Mouse (Mus musculus): Measurements from ENCODE around the gene Xpo6.

DNA sequence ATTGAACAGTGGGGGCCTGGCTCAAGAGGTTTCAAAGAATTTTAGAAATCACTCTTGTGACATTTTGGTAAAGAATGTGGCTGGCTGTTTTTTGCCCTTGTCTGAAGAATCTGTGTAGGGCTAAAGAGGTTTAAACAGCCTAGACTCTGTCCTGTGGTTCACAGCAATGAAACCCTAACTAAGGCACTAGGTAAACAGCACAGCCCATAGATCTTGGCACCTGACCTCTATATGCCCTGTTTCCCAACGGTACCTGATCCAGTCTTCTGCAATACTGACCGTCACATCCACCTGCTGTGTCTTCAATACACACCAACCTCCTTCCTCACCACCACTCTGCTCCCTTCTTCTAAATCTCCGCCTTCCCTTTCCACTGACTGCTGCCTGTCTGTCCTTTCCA lies 42.1 kb downstream of the Xpo6 start:
- TF ChIP-seq CTCF (IDR thresholded peaks at IDR 0.05; ENCODE audit: borderline replicate concordance, control insufficient read depth, extremely low read depth, insufficient read depth, low read length, poor library complexity) (no peak), POLR2A (IDR thresholded peaks at IDR 0.05; ENCODE audit: control insufficient read depth, extremely low read depth, insufficient read depth, low read length, poor library complexity) (no peak)
